Mouse (Mus musculus) thymus, adult 18-20 months (tissue): ENCODE measurements at regions not wholly inside any gene's neighbourhood (a gene's known extent, or its start where the extent isn't known, plus 50 kb on each side); places are given as distances from the start of the nearest gene placed in this dataset.
"Not testable (repeated sequence)": the region's sequence is repeated elsewhere in the genome, so short reads cannot be mapped to it uniquely, and the experiment has no call there.

Experiments
- DNase-seq, 2 experiments: peaks; one replicate each; pipeline ENCODE4 v3.0.0; 2022; ENCODE audit warnings: mixed read lengths in 2 of 2

DNA sequence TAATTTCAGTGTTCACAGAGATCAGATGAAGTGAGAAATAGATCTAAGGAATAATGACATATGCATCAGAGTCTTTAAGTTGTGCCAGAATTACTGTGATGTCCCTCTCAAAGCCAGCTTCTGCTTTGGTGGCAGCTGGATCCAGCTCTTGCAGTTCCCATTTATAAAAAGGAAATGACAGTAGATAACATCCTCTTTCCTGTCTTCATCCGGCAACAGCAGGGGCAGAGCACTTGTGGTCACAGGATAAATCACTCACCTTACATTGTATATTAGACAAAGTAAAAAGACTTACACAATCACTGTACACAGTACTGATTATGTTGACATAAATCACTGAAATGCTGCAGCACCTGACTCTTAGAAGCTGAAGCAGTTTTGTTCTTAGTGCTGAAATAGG, 1214.2 kb downstream of the Adam6a start:
- DNase-seq, result not testable (repeated sequence)

DNA sequence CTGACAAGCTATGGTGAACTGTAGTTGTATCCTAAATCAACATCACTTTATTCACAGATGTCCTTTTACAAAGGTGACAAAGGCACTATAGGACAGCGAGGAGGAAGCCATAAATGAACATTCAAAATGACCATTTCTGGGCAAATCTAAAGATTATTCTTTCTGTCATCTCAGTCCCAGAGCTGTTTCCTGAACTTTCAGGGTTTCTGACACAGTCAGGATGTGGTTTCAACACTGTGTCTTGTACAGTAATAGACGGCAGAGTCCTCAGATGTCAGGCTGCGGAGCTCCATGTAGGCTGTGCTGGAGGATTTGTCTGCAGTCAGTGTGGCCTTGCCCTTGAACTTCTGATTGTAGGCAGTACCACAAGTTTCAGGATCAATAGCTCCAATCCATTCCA, 1220.5 kb downstream of the Adam6a start:
- DNase-seq, result not testable (repeated sequence)

- not testable (repeated sequence) for DNase-seq
Observed at GRCm38 (mm10) chr12:114775414-114775813, 1231.7 kb downstream of the Adam6a start.

DNA sequence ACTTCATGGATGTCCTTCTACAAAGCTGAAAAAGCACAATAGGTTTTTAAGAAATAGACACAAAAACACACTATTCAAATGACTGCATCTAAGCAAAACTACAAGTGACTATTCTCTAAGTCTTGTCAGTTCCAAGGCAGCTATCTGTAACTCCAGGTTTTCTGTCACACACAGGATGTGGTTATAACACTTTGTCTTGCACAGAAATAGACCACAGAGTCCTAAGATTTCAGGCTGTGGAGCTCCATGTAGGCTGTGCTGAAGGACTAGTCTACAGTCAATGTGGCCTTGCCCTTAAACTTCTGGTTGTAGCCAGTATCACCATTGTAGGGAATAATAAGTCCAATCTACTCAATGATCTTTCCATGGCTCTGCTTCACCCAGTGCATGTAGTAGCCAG, 1243.1 kb upstream of the Zfp386 start:
- DNase-seq, result peak in 1 of 2 experiments; percentile 14

- DNase-seq, result no peak
Observed at GRCm38 (mm10) chr12:114809186-114809585, 1238.3 kb upstream of the Zfp386 start.

GRCm38 (mm10) chr12:114816858-114817257, 1230.7 kb upstream of the Zfp386 start:
- DNase-seq, result not testable (repeated sequence)

- no peak for DNase-seq
Observed at GRCm38 (mm10) chr12:114832916-114833315, 1214.6 kb upstream of the Zfp386 start.
